Mouse (Mus musculus) midbrain, embryonic 16.5 days (tissue): ENCODE results near the gene Rpl12. TPM values are rescaled to one million over a fixed set of nuclear protein-coding genes. Genes with fewer than 3 reads are reported as not detected.

Source experiments
- ATAC-seq: fragments of 200-750 bp; cut with Nextera tagmentation; 2 replicates; pipeline ENCODE4 v1.8.0; 2017; ENCODE audit warnings: moderate TSS enrichment
- H3K27ac ChIP-seq: fragments of 300-500 bp; sonication (generic); 2 replicates; pipeline ENCODE4 v1.5.1; 2014; ENCODE audit warnings: mild to moderate bottlenecking, low read length, mixed read lengths
- H3K27me3 ChIP-seq: fragments of 300-500 bp; sonication (generic); 2 replicates; pipeline ENCODE4 v1.6.1; 2014; ENCODE audit warnings: low read depth, low read length, mixed read lengths; ENCODE audit not compliant: control insufficient read depth, insufficient read depth
- H3K36me3 ChIP-seq: fragments of 300-500 bp; sonication (generic); 2 replicates; pipeline ENCODE4 v1.6.1; 2014; ENCODE audit warnings: mild to moderate bottlenecking, low read length, moderate library complexity, mixed read lengths; ENCODE audit not compliant: control insufficient read depth, insufficient read depth
- H3K4me1 ChIP-seq: fragments of 300-500 bp; sonication (generic); 2 replicates; pipeline ENCODE4 v1.6.1; 2014; ENCODE audit warnings: mild to moderate bottlenecking, low read length, mixed read lengths; ENCODE audit not compliant: control insufficient read depth, insufficient read depth
- H3K4me2 ChIP-seq: fragments of 300-500 bp; sonication (generic); 2 replicates; pipeline ENCODE4 v1.6.1; 2014; ENCODE audit warnings: mild to moderate bottlenecking, low read length, mixed read lengths
- H3K4me3 ChIP-seq: fragments of 300-500 bp; sonication (generic); 2 replicates; pipeline ENCODE4 v1.5.1; 2014; ENCODE audit warnings: low read depth, mild to moderate bottlenecking, low read length, moderate library complexity, mixed read lengths
- H3K9ac ChIP-seq: fragments of 300-500 bp; sonication (generic); 2 replicates; pipeline ENCODE4 v1.6.1; 2014; ENCODE audit warnings: low read depth, low read length, mixed read lengths
- H3K9me3 ChIP-seq: fragments of 300-500 bp; sonication (generic); replicated peaks from 2 replicates; pipeline ENCODE4 v1.6.1; 2014; ENCODE audit warnings: mild to moderate bottlenecking, low read length, mixed read lengths; ENCODE audit not compliant: control insufficient read depth, poor library complexity, severe bottlenecking
- WGBS: fragments of 180-500 bp; shearing (Covaris S2); extraction: QIAGEN DNeasy Blood & Tissue Kit; methylation state at CpG from one replicate; pipeline ENCODE4 v1.1.7; 2014; 5-methylcytosine and 5-hydroxymethylcytosine counted together
- polyA plus RNA-seq: library from polyadenylated mRNA; unstranded; fragments of >200 nt; fragmentation: Nextera tagmentation; extraction: Ambion mirVana; gene quantifications from 2 replicates; pipeline ENCODE4 v1.2.1, GENCODE M21; 2015

The Rpl12 gene
- polyA plus RNA-seq, 1 experiment from 2014 or later: 81.9 TPM

- 91% methylated on average over 8 of the region's 8 CpGs for WGBS
- no peak overlapping the region for H3K4me3 ChIP-seq
These were observed 8.0 kb downstream of the Rpl12 start for GRCm38 (mm10) chr2:32969326-32969725.

GRCm38 (mm10) chr2:32971235-32971634 lies 9.9 kb downstream of the Rpl12 start:
- Histone ChIP-seq H3K4me1 (peaks cover 10% of the 10 kb centered on the region), H3K4me2 (no peak overlapping the region), H3K4me3 (no peak overlapping the region), H3K36me3 (peaks cover 20% of the 10 kb centered on the region), H3K9ac (no peak overlapping the region), H3K9me3 (no peaks in the 10 kb centered on the region), H3K27me3 (no peaks in the 10 kb centered on the region), H3K27ac (no peak overlapping the region)
- WGBS: 32% methylated on average over 9 of the region's 9 CpGs
- ATAC-seq: no peak

More at GRCm38 (mm10) chr2:32969326-32969725, 8.0 kb downstream of the Rpl12 start:
- no peak overlapping the region for H3K9ac ChIP-seq
- no peaks in the 10 kb centered on the region for H3K27me3 ChIP-seq
- H3K27ac ChIP-seq: no peak overlapping the region
- ATAC-seq: no peak
- H3K4me2 ChIP-seq: no peak overlapping the region
- peaks cover 12% of the 10 kb centered on the region for H3K36me3 ChIP-seq
- no peaks in the 10 kb centered on the region for H3K9me3 ChIP-seq
- H3K4me1 ChIP-seq: peaks cover 14% of the 10 kb centered on the region

- no peak for ATAC-seq
- Histone ChIP-seq H3K4me2 (no peak overlapping the region), H3K4me3 (no peak overlapping the region), H3K27ac (no peak overlapping the region), H3K27me3 (no peaks in the 10 kb centered on the region), H3K36me3 (peaks cover 20% of the 10 kb centered on the region), H3K4me1 (peaks cover 2% of the 10 kb centered on the region; the same call in 1 of the 2 replicates), H3K9me3 (no peaks in the 10 kb centered on the region), H3K9ac (no peak overlapping the region)
- WGBS: 92% methylated on average over 8 of the region's 8 CpGs
These were observed 12.9 kb downstream of the Rpl12 start for GRCm38 (mm10) chr2:32974216-32974615.

- Histone ChIP-seq H3K4me1 (peaks cover 12% of the 10 kb centered on the region), H3K9ac (no peak overlapping the region), H3K27me3 (no peaks in the 10 kb centered on the region), H3K4me3 (no peak overlapping the region), H3K27ac (no peak overlapping the region), H3K9me3 (no peaks in the 10 kb centered on the region), H3K36me3 (peaks cover 20% of the 10 kb centered on the region), H3K4me2 (no peak overlapping the region)
- WGBS: 71% methylated on average over 5 of the region's 5 CpGs
- ATAC-seq: no peak
These were observed 15.8 kb downstream of the Rpl12 start for GRCm38 (mm10) chr2:32977114-32977513.

DNA sequence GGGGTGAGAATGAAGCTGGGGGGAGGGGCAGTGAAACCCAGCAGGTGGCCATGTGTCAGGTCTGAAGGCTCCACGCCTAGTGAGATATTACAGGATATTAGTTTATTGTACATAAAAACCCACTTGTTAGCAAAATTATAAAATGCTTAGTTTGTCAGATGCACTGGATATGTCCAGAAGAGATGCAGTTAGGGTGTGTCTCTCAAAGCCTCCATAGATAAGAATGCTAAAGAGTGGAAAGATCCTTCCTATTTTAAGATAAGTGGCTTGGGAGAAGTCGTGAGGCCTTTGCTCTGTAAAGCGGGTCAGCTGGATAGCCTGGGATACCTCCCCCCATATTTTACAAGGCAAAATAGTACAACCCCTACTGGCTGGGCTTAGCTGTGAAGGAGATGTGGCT lies 17.3 kb downstream of the Rpl12 start:
- Histone ChIP-seq H3K4me1 (peaks cover 18% of the 10 kb centered on the region), H3K4me3 (no peak overlapping the region), H3K36me3 (peaks cover 16% of the 10 kb centered on the region; the same call in 1 of the 2 replicates), H3K9me3 (no peaks in the 10 kb centered on the region), H3K4me2 (no peak overlapping the region), H3K27me3 (no peaks in the 10 kb centered on the region), H3K9ac (no peak overlapping the region), H3K27ac (no peak overlapping the region)
- whole genome bisulfite sequencing: 78% methylated on average over 3 of the region's 3 CpGs
- no peak for ATAC-seq

GRCm38 (mm10) chr2:32979675-32980074 lies 18.3 kb downstream of the Rpl12 start:
- 93% methylated on average over 7 of the region's 7 CpGs for WGBS
- H3K9ac ChIP-seq: no peak overlapping the region
- H3K36me3 ChIP-seq: peaks cover 8% of the 10 kb centered on the region; the same call in 1 of the 2 replicates
- no peaks in the 10 kb centered on the region for H3K27me3 ChIP-seq
- H3K9me3 ChIP-seq: no peaks in the 10 kb centered on the region
- no peak overlapping the region for H3K27ac ChIP-seq
- peaks cover 18% of the 10 kb centered on the region for H3K4me1 ChIP-seq
- no peak for ATAC-seq
- H3K4me2 ChIP-seq: no peak overlapping the region
- H3K4me3 ChIP-seq: no peak overlapping the region

DNA sequence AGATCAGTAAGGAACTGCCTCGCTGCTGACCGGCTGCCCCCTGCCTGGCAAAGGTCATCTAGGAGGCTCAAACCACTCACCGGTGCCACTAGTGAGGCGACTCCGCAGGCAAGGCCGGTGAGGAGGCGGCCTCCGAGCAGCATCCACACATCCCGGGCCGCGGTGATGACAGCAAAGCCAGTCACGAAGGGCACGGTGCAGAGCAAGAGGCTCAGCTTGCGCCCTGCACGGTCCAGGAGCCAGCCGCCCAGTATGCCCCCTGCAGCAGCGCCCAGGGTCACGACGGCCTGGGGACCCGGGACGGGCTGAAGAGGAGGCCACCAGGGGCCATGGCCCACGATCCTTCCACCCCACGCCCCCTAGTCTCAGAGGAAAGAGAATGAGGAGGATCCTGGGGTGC lies 19.9 kb downstream of the Rpl12 start:
- Histone ChIP-seq H3K27me3 (no peaks in the 10 kb centered on the region), H3K9me3 (no peaks in the 10 kb centered on the region), H3K9ac (peak overlapping the region; percentile 95), H3K4me1 (peaks cover 18% of the 10 kb centered on the region), H3K27ac (peak overlapping the region; percentile 69), H3K4me3 (peak overlapping the region; percentile 91), H3K4me2 (peak overlapping the region; percentile 99), H3K36me3 (peaks cover 5% of the 10 kb centered on the region; the same call in 1 of the 2 replicates)
- ATAC-seq: peak; percentile 43
- WGBS: 1% methylated on average over 22 of the region's 23 CpGs

- Histone ChIP-seq H3K27ac (peak within 1 kb of the TSS; percentile 69), H3K4me3 (peak within 1 kb of the TSS; percentile 91), H3K36me3 (peaks cover 6% of the 10 kb centered on the region), H3K4me1 (peaks cover 18% of the 10 kb centered on the region), H3K9me3 (no peaks in the 10 kb centered on the region), H3K27me3 (no peaks in the 10 kb centered on the region), H3K4me2 (peak within 1 kb of the TSS; percentile 99), H3K9ac (peak within 1 kb of the TSS; percentile 95)
- WGBS: 0% methylated on average over 44 of the region's 50 CpGs
- peak; percentile 98 for ATAC-seq
These were observed 20.4 kb downstream of the Rpl12 start, which contains the start of gene Slc2a8 for GRCm38 (mm10) chr2:32981725-32982271. Gene Slc2a8, minus strand, starts transcription at chr2:32982083.

DNA sequence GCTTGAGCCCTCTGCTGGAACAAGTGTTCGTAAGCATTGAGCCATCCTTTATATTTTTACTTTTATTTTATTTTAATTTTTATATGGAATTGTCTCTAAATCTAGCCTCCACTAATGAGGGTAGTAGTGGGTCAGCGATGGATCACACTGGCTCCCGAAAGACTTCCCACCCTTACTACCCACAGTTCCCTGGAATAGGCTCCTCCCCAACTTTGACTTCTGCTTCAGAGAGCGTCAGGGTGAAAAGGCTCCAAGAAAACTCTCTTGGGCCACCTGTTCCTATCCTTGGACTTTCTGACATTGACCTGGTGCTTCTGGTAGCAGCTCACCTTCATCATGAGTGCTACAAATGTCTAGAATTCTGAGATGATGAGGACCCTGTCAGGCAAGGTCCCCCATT lies 21.3 kb downstream of the Rpl12 start:
- WGBS: 7% methylated on average over 4 of the region's 4 CpGs
- no peak overlapping the region for H3K9ac ChIP-seq
- H3K27me3 ChIP-seq: no peaks in the 10 kb centered on the region
- peak overlapping the region; percentile 91; the same call in 1 of the 2 replicates for H3K4me3 ChIP-seq
- H3K4me1 ChIP-seq: peaks cover 16% of the 10 kb centered on the region
- H3K36me3 ChIP-seq: peaks cover 9% of the 10 kb centered on the region
- ATAC-seq: no peak
- H3K4me2 ChIP-seq: peak overlapping the region; percentile 99
- H3K27ac ChIP-seq: no peak overlapping the region
- no peaks in the 10 kb centered on the region for H3K9me3 ChIP-seq
